Mouse (Mus musculus): ENCODE measurements around the gene Chd4. TPM values are rescaled to one million over a fixed set of nuclear protein-coding genes. Genes with fewer than 3 reads are reported as not detected.

Chd4 gene
- polyA plus RNA-seq, 1 experiment from 2014 or later, result 72.0 TPM

DNA sequence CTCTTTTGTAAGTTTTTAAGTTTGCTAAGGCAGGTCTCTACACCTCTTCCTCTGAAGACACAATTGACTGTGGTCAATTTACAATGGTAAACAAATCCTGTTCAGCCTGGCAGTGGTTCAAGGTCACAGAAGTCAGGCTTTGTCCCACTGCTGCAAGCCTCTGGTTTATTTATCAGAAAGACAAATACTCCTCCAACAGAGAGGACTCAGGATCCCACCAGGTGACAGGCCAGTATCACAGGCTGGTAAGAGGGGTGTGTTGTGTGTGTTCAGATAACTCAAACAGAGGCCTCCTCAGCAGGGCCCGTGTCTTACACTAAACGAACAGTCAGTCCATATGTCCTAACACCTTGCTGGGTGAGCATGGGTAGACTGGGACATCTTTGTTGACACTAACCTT, 76.7 kb downstream of the Chd4 start:
- Histone ChIP-seq H3K4me2 (replicated peaks; ENCODE audit: low read depth, low read length) (no peak overlapping the region), H3K27ac (ENCODE audit: low read length) (no peak overlapping the region), H3K9me3 (ENCODE audit: low read length) (no peaks in the 10 kb centered on the region), H3K4me1 (ENCODE audit: insufficient read depth, low read length) (peaks cover 4% of the 10 kb centered on the region), H3K9ac (replicated peaks; ENCODE audit: low read length) (no peak overlapping the region), H3K27me3 (ENCODE audit: insufficient read depth, low read length) (no peaks in the 10 kb centered on the region), H3K4me3 (ENCODE audit: low read length) (no peak overlapping the region), H3K36me3 (ENCODE audit: insufficient read depth, low read length) (peaks cover 97% of the 10 kb centered on the region)
- WGBS, result 89% methylated on average over 2 of the region's 2 CpGs
- ATAC-seq (ENCODE audit: low FRiP score, low TSS enrichment), result no peak

DNA sequence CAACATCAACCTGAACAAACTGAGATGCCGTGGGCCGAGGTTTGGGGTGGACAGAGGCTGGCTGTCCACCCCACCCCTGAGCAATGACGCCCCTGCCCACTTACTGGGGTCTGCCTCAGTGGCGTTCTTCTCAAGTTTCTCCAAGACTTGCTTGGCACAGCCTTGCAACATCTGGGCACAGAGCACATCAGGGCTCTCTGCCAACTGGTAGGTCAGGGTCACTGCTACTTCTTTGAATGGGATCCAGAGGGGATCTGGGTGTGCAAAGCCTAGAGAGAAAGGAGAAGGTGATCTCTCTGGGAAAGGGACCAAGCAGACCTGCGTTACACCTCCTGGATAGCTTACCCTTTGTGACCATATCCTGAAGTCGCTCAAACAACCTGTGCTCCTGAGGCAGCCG, 77.5 kb downstream of the Chd4 start:
- Histone ChIP-seq H3K9ac (replicated peaks; ENCODE audit: low read length) (no peak overlapping the region), H3K36me3 (ENCODE audit: insufficient read depth, low read length) (peaks cover 98% of the 10 kb centered on the region), H3K27me3 (ENCODE audit: insufficient read depth, low read length) (no peaks in the 10 kb centered on the region), H3K4me2 (replicated peaks; ENCODE audit: low read depth, low read length) (no peak overlapping the region), H3K4me3 (ENCODE audit: low read length) (no peak overlapping the region), H3K4me1 (ENCODE audit: insufficient read depth, low read length) (no peaks in the 10 kb centered on the region), H3K9me3 (ENCODE audit: low read length) (no peaks in the 10 kb centered on the region), H3K27ac (ENCODE audit: low read length) (no peak overlapping the region)
- 95% methylated on average over 7 of the region's 7 CpGs for WGBS
- no peak for ATAC-seq (ENCODE audit: low FRiP score, low TSS enrichment)

DNA sequence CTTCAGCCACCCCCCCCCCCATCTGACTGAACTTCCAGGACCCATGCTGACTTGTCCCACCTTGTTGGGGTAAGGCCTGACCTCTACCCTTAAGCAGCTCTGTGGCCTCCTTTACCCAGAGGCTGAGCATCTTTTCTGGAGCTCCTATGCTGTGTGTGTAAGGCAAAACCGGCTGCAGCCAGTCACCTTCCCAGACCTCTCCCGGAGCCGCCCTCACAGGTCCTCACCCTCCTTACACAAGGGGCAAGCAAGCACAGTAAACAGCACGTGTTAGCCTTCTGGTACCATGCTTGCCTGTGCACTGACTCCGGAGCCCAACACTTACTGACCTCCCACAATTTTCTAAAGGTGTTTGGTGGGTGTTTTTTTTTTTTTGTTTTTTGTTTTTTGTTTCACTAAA, 79.7 kb downstream of the Chd4 start:
- Histone ChIP-seq H3K4me3 (ENCODE audit: low read length) (no peak overlapping the region), H3K4me2 (replicated peaks; ENCODE audit: low read depth, low read length) (no peak overlapping the region), H3K9ac (replicated peaks; ENCODE audit: low read length) (no peak overlapping the region), H3K36me3 (ENCODE audit: insufficient read depth, low read length) (peaks cover 98% of the 10 kb centered on the region), H3K27me3 (ENCODE audit: insufficient read depth, low read length) (no peaks in the 10 kb centered on the region), H3K4me1 (ENCODE audit: insufficient read depth, low read length) (no peaks in the 10 kb centered on the region), H3K27ac (ENCODE audit: low read length) (no peak overlapping the region), H3K9me3 (ENCODE audit: low read length) (no peaks in the 10 kb centered on the region)
- ATAC-seq (ENCODE audit: low FRiP score, low TSS enrichment), result no peak
- WGBS, result 80% methylated on average over 5 of the region's 5 CpGs

DNA sequence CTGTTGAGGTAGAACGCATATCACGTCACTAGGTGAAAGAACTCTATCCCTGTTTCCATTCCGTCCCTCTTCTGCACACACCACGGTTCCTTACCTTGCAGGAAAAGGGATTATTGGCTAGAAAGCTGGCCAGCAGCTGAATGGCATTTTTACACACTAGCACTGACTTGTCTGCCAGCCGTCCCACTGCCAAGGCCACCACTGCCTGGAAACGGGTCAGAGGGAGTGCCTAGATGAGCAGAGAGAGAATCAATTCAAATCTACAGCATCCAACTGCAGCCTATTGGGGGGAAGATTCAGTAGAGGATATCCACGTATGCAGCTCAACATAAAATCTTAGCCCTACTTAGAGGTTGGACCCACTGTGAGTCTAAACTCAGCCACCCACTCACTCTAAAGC, 83.8 kb downstream of the Chd4 start:
- 85% methylated on average over 7 of the region's 7 CpGs for WGBS

More for the DNA sequence above, 83.8 kb downstream of the Chd4 start:
- no peak overlapping the region for H3K9ac ChIP-seq (replicated peaks; ENCODE audit: low read length)
- peaks cover 96% of the 10 kb centered on the region for H3K36me3 ChIP-seq (ENCODE audit: insufficient read depth, low read length)
- H3K4me1 ChIP-seq (ENCODE audit: insufficient read depth, low read length), result no peaks in the 10 kb centered on the region
- no peak overlapping the region for H3K4me3 ChIP-seq (ENCODE audit: low read length)
- ATAC-seq (ENCODE audit: low FRiP score, low TSS enrichment), result no peak
- no peaks in the 10 kb centered on the region for H3K27me3 ChIP-seq (ENCODE audit: insufficient read depth, low read length)
- H3K27ac ChIP-seq (ENCODE audit: low read length), result no peak overlapping the region
- no peaks in the 10 kb centered on the region for H3K9me3 ChIP-seq (ENCODE audit: low read length)
- H3K4me2 ChIP-seq (replicated peaks; ENCODE audit: low read depth, low read length), result no peak overlapping the region

Small RNA genes within 50 kb of the gene (microRNA-seq; reads per million reads assigned to microRNA genes)
- gene Mir7045, result not detected

Other genes with a start within 250 kb of the Chd4 start
- 10.4 and 19.3 TPM in 2 replicates for gene P3h3, start 238.2 kb upstream of the Chd4 start, polyA plus RNA-seq (2015; fragmentation: Nextera tagmentation; extraction: Ambion mirVana)
- 1.1 and 1.4 TPM in 2 replicates for gene Gpr162, start 232.0 kb upstream of the Chd4 start, polyA plus RNA-seq (2015; fragmentation: Nextera tagmentation; extraction: Ambion mirVana)
- gene Cd4, start 207.8 kb upstream of the Chd4 start, polyA plus RNA-seq (2015; fragmentation: Nextera tagmentation; extraction: Ambion mirVana), result 0.10 and 0.28 TPM in 2 replicates
- 1.3 and 2.6 TPM in 2 replicates for gene Lag3, start 184.3 kb upstream of the Chd4 start, polyA plus RNA-seq (2015; fragmentation: Nextera tagmentation; extraction: Ambion mirVana)
- gene Ptms, start 175.9 kb upstream of the Chd4 start, polyA plus RNA-seq (2015; fragmentation: Nextera tagmentation; extraction: Ambion mirVana), result 269 and 274 TPM in 2 replicates
- 366 and 380 TPM in 2 replicates for gene Mlf2, start 164.6 kb upstream of the Chd4 start, polyA plus RNA-seq (2015; fragmentation: Nextera tagmentation; extraction: Ambion mirVana)
- 178 and 179 TPM in 2 replicates for gene Cops7a, start 130.4 kb upstream of the Chd4 start, polyA plus RNA-seq (2015; fragmentation: Nextera tagmentation; extraction: Ambion mirVana)
- 2.1 and 2.3 TPM in 2 replicates for gene Pianp, start 99.3 kb upstream of the Chd4 start, polyA plus RNA-seq (2015; fragmentation: Nextera tagmentation; extraction: Ambion mirVana)
- gene Zfp384, start 86.8 kb upstream of the Chd4 start, polyA plus RNA-seq (2015; fragmentation: Nextera tagmentation; extraction: Ambion mirVana), result 13.7 and 14.7 TPM in 2 replicates
- 152 and 158 TPM in 2 replicates for gene Ing4, start 56.2 kb upstream of the Chd4 start, polyA plus RNA-seq (2015; fragmentation: Nextera tagmentation; extraction: Ambion mirVana)
- 16.3 and 20.4 TPM in 2 replicates for gene Acrbp, start 46.3 kb upstream of the Chd4 start, polyA plus RNA-seq (2015; fragmentation: Nextera tagmentation; extraction: Ambion mirVana)
- 0.30 and 0.60 TPM in 2 replicates for gene Lpar5, start 28.1 kb upstream of the Chd4 start, polyA plus RNA-seq (2015; fragmentation: Nextera tagmentation; extraction: Ambion mirVana)
- gene Nop2, start 35.9 kb downstream of the Chd4 start, polyA plus RNA-seq (2015; fragmentation: Nextera tagmentation; extraction: Ambion mirVana), result 68.6 and 69.3 TPM in 2 replicates
- gene Iffo1, start 49.3 kb downstream of the Chd4 start, polyA plus RNA-seq (2015; fragmentation: Nextera tagmentation; extraction: Ambion mirVana), result 7.9 and 8.7 TPM in 2 replicates
- gene Gapdh, start 70.5 kb downstream of the Chd4 start, polyA plus RNA-seq (2015; fragmentation: Nextera tagmentation; extraction: Ambion mirVana), result 2,036 and 2,102 TPM in 2 replicates
- gene Ncapd2, start 95.7 kb downstream of the Chd4 start, polyA plus RNA-seq (2015; fragmentation: Nextera tagmentation; extraction: Ambion mirVana), result 151 and 163 TPM in 2 replicates
- gene Mrpl51, start 95.8 kb downstream of the Chd4 start, polyA plus RNA-seq (2015; fragmentation: Nextera tagmentation; extraction: Ambion mirVana), result 213 and 228 TPM in 2 replicates
- 7.5 and 7.7 TPM in 2 replicates for gene Vamp1, start 119.6 kb downstream of the Chd4 start, polyA plus RNA-seq (2015; fragmentation: Nextera tagmentation; extraction: Ambion mirVana)
- 7.4 and 8.2 TPM in 2 replicates for gene Tapbpl, start 135.9 kb downstream of the Chd4 start, polyA plus RNA-seq (2015; fragmentation: Nextera tagmentation; extraction: Ambion mirVana)
- gene Cd27, start 141.0 kb downstream of the Chd4 start, polyA plus RNA-seq (2015; fragmentation: Nextera tagmentation; extraction: Ambion mirVana), result 2.1 and 2.5 TPM in 2 replicates
- 0.19 and 0.65 TPM in 2 replicates for gene Tuba3a, start 190.1 kb downstream of the Chd4 start, polyA plus RNA-seq (2015; fragmentation: Nextera tagmentation; extraction: Ambion mirVana)
- gene Ltbr, start 217.9 kb downstream of the Chd4 start, polyA plus RNA-seq (2015; fragmentation: Nextera tagmentation; extraction: Ambion mirVana), result 71.6 and 73.7 TPM in 2 replicates
- gene Scnn1a, start 224.7 kb downstream of the Chd4 start, polyA plus RNA-seq (2015; fragmentation: Nextera tagmentation; extraction: Ambion mirVana), result 7.5 and 7.7 TPM in 2 replicates

Measured in kidney, embryonic 16.5 days (tissue).